Mouse (Mus musculus) liver, adult 2 months (tissue): ENCODE results near the gene Acacb. TPM values are rescaled to one million over a fixed set of nuclear protein-coding genes. Genes with fewer than 3 reads are reported as not detected.

Source experiments
- DNase-seq: peaks from one replicate; pipeline ENCODE4 v3.0.0-alpha.2; 2011; ENCODE audit warnings: low read depth, low spot score; ENCODE audit errors: extremely low read depth
- H3K27ac ChIP-seq: fragments of 200-500 bp; replicated peaks from 2 replicates; pipeline ENCODE4 v1.5.1; 2012; ENCODE audit warnings: low read depth, mild to moderate bottlenecking, control low read depth, inconsistent platforms, low read length; ENCODE audit not compliant: insufficient read depth
- H3K27me3 ChIP-seq: fragments of 200-500 bp; 2 replicates; pipeline ENCODE4 v1.6.1; 2012; ENCODE audit warnings: mild to moderate bottlenecking, moderate library complexity, low read length, inconsistent platforms; ENCODE audit not compliant: control insufficient read depth, insufficient read depth
- H3K36me3 ChIP-seq: fragments of 200-500 bp; 2 replicates; pipeline ENCODE4 v1.6.1; 2012; ENCODE audit warnings: low read length, inconsistent platforms; ENCODE audit not compliant: control insufficient read depth, insufficient read depth
- H3K4me1 ChIP-seq: fragments of 200-500 bp; 2 replicates; pipeline ENCODE4 v1.6.1; 2011; ENCODE audit warnings: low read length; ENCODE audit not compliant: control insufficient read depth, insufficient read depth
- H3K4me3 ChIP-seq: fragments of 200-500 bp; 2 replicates; pipeline ENCODE4 v1.5.1; 2011; ENCODE audit warnings: low read depth, mild to moderate bottlenecking, control low read depth, low read length, moderate library complexity; ENCODE audit not compliant: insufficient read depth
- H3K79me2 ChIP-seq: fragments of 200-500 bp; 2 replicates; pipeline ENCODE4 v1.6.1; 2012; ENCODE audit warnings: inconsistent platforms, mild to moderate bottlenecking, low read length, moderate library complexity; ENCODE audit not compliant: control insufficient read depth, insufficient read depth
- H3K9ac ChIP-seq: fragments of 200-500 bp; 2 replicates; pipeline ENCODE4 v1.6.1; 2012; ENCODE audit warnings: low read depth, mild to moderate bottlenecking, control low read depth, inconsistent platforms, low read length
- CTCF ChIP-seq: fragments of 200-500 bp; IDR thresholded peaks from 2 replicates; pipeline ENCODE4 v1.5.1; 2011; ENCODE audit warnings: low read depth, low read length, control low read depth
- POLR2A ChIP-seq: fragments of 200-500 bp; IDR thresholded peaks from 2 replicates; pipeline ENCODE4 v1.6.1; 2011; ENCODE audit warnings: low read length, control low read depth; ENCODE audit not compliant: insufficient read depth; ENCODE audit errors: extremely low read depth
- WGBS: fragments of 180-500 bp; shearing (Covaris S2); methylation state at CpG from one replicate; pipeline ENCODE4 v1.1.7; 2018; 5-methylcytosine and 5-hydroxymethylcytosine counted together
- polyA plus RNA-seq: library from polyadenylated mRNA; depleted of rRNA; stranded (reverse); fragments of >200 nt; gene quantifications from 2 replicates; pipeline ENCODE4 v1.2.3, GENCODE M21; 2012
- total RNA-seq: library from RNA; depleted of rRNA; stranded (reverse); fragments of >200 nt; gene quantifications from 2 replicates; pipeline ENCODE4 v1.2.3, GENCODE M21; 2014

Acacb gene
- total and polyA plus RNA-seq, 2 experiments: 39.4 to 45.8 TPM

- Histone ChIP-seq H3K79me2 (peaks cover 14% of the 10 kb centered on the region; the same call in 1 of the 2 replicates), H3K9ac (peak overlapping the region; percentile 10; the same call in 1 of the 2 replicates), H3K27me3 (no peaks in the 10 kb centered on the region), H3K4me3 (no peak overlapping the region), H3K27ac (peak overlapping the region; percentile 92), H3K4me1 (peaks cover 25% of the 10 kb centered on the region), H3K36me3 (no peaks in the 10 kb centered on the region; the same call in 1 of the 2 replicates)
- 55% methylated on average over 5 of the region's 5 CpGs for WGBS
- no peak for DNase-seq
- TF ChIP-seq POLR2A (no peak), CTCF (no peak)
Measured at GRCm38 (mm10) chr5:114154765-114155164, 8.4 kb downstream of the Acacb start.

GRCm38 (mm10) chr5:114155168-114155933, 9.0 kb downstream of the Acacb start:
- H3K4me1 ChIP-seq: peaks cover 27% of the 10 kb centered on the region
- H3K9ac ChIP-seq: peak overlapping the region; percentile 74
- H3K36me3 ChIP-seq: no peaks in the 10 kb centered on the region; the same call in 1 of the 2 replicates
- peak; percentile 93 for DNase-seq
- no peaks in the 10 kb centered on the region for H3K27me3 ChIP-seq
- H3K79me2 ChIP-seq: peaks cover 13% of the 10 kb centered on the region; the same call in 1 of the 2 replicates
- H3K4me3 ChIP-seq: peak overlapping the region; percentile 68
- H3K27ac ChIP-seq: peak overlapping the region; percentile 92
- 21% methylated on average over 9 of the region's 9 CpGs for WGBS
- TF ChIP-seq POLR2A (peak; percentile 44; the same call in 1 of the 2 replicates), CTCF (no peak)

GRCm38 (mm10) chr5:114157236-114157635, 10.9 kb downstream of the Acacb start:
- WGBS: 14% methylated on average over 7 of the region's 7 CpGs
- H3K27ac ChIP-seq: peak overlapping the region; percentile 92
- peak; percentile 87 for DNase-seq
- no peak overlapping the region for H3K4me3 ChIP-seq
- H3K4me1 ChIP-seq: peaks cover 33% of the 10 kb centered on the region
- H3K9ac ChIP-seq: peak overlapping the region; percentile 27
- no peaks in the 10 kb centered on the region; the same call in 1 of the 2 replicates for H3K36me3 ChIP-seq
- H3K79me2 ChIP-seq: peaks cover 13% of the 10 kb centered on the region; the same call in 1 of the 2 replicates
- no peak for TF ChIP-seq POLR2A
- TF ChIP-seq CTCF: peak; percentile 46
- no peaks in the 10 kb centered on the region for H3K27me3 ChIP-seq

GRCm38 (mm10) chr5:114161424-114161823, 15.1 kb downstream of the Acacb start:
- peaks cover 12% of the 10 kb centered on the region for H3K36me3 ChIP-seq
- TF ChIP-seq POLR2A: no peak
- no peak for TF ChIP-seq CTCF
- H3K9ac ChIP-seq: no peak overlapping the region
- peaks cover 35% of the 10 kb centered on the region; the same call in 1 of the 2 replicates for H3K79me2 ChIP-seq
- 20% methylated on average over 6 of the region's 6 CpGs for WGBS
- H3K27me3 ChIP-seq: no peaks in the 10 kb centered on the region
- H3K4me1 ChIP-seq: peaks cover 23% of the 10 kb centered on the region
- no peak overlapping the region; the same call in none of the 2 replicates for H3K27ac ChIP-seq
- peak; percentile 75 for DNase-seq
- H3K4me3 ChIP-seq: no peak overlapping the region

- peaks cover 20% of the 10 kb centered on the region for H3K4me1 ChIP-seq
- TF ChIP-seq CTCF (no peak), POLR2A (no peak)
- H3K79me2 ChIP-seq: peaks cover 40% of the 10 kb centered on the region; the same call in 1 of the 2 replicates
- H3K27me3 ChIP-seq: no peaks in the 10 kb centered on the region
- no peak overlapping the region for H3K4me3 ChIP-seq
- peaks cover 14% of the 10 kb centered on the region for H3K36me3 ChIP-seq
- 59% methylated on average over 12 of the region's 12 CpGs for WGBS
- no peak overlapping the region for H3K9ac ChIP-seq
- H3K27ac ChIP-seq: no peak overlapping the region; the same call in 1 of the 2 replicates
- DNase-seq: no peak
Measured at GRCm38 (mm10) chr5:114162106-114162815, 15.9 kb downstream of the Acacb start.
